Mouse (Mus musculus): ENCODE results near the gene Obsl1. TPM values are rescaled to one million over a fixed set of nuclear protein-coding genes. Genes with fewer than 3 reads are reported as not detected.

The Obsl1 gene
- total RNA-seq, 2 experiments from 2014 or later: 35.1 to 39.4 TPM

DNA sequence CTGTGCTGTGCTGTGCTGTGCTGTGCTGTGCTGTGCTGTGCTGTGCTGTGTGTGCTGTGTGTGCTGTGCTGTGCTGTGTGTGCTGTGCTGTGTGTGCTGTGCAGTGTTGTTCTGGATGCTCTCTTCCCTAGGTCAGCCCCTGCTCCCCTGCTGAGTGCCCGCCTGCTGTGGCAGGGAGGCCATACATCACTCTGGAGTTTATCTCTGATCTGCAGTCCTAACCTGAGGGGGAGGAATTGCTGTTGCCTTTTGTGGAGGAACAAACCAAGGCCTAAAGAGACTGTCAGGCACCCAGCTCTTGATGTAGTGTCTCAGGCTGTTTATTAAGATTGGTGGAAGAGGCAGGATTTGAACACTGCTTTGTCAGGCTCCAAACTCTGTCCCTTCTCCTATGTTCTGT, 43.6 kb downstream of the Obsl1 start:
- intact Hi-C loops (cut with DNase I): no loop called here

DNA sequence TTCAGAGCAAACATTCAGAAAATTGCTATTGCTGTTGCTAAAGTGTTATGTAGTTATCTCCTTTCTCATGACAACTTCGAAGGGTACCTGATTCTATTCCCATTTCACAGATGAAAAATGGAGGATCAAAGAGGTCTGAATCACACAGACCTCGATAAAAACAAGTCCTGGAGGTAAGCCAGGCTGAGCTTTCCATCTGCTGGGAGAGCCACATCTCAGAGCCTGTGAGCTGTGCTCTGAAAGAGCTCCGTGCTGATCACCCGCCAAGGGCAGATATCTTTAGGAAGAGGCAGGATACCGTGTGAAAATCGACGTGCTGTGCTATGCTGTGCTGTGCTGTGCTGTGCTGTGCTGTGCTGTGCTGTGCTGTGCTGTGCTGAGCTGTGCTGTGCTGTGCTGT, 46.0 kb downstream of the Obsl1 start:
- intact Hi-C loops (cut with DNase I): no loop called here
- no peak for DNase-seq (ENCODE audit: extremely low spot score in 1 of 2, low spot score in 2 of 2)

More for the DNA sequence above, 43.6 kb downstream of the Obsl1 start:
- DNase-seq (ENCODE audit: extremely low spot score in 1 of 2, low spot score in 2 of 2): no peak

DNA sequence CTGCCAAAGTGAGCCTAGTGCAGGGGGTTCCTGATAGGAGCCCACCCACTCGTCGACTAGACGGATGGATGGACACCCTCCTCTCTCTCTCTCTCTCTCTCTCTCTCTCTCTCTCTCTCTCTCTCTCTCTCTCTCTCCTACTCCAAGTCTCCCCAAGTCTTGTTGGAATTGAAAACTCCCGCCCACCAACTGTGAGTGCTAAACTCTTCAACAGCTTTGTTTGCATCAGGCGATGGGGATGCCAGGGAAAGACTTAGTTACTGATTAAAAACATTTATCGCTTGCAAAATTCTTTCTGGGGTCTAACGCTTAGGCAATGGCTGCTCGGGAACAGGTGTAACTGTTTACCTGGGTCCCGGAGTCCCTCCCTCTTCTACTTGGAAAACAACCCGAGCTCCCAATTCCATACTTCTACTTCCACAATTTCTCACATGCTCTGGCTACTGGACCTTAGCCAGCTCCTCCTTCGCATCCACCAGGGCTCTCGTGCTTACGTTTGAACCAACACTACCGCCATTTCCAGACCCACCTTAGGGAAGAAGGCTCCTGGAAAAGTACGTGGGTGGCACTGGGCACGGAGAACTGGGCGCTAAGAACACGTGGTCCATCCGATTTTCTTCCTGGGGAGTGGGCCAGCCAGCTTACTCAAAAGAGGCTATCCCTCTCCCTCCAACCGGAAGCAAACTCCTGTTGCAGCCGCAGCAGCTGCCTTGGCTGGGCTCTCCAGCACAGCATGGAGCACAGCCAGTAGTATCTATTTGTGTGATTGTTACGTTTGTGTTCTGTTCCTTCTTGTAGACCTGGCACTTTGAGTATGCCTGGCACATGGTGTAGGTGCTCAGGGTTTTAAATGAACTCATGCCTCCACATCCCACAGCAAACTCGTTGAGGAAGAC, 47.2 kb downstream of the Obsl1 start:
- DNase-seq (ENCODE audit: extremely low spot score in 1 of 2, low spot score in 2 of 2): peak; percentile 62 to 67

DNA sequence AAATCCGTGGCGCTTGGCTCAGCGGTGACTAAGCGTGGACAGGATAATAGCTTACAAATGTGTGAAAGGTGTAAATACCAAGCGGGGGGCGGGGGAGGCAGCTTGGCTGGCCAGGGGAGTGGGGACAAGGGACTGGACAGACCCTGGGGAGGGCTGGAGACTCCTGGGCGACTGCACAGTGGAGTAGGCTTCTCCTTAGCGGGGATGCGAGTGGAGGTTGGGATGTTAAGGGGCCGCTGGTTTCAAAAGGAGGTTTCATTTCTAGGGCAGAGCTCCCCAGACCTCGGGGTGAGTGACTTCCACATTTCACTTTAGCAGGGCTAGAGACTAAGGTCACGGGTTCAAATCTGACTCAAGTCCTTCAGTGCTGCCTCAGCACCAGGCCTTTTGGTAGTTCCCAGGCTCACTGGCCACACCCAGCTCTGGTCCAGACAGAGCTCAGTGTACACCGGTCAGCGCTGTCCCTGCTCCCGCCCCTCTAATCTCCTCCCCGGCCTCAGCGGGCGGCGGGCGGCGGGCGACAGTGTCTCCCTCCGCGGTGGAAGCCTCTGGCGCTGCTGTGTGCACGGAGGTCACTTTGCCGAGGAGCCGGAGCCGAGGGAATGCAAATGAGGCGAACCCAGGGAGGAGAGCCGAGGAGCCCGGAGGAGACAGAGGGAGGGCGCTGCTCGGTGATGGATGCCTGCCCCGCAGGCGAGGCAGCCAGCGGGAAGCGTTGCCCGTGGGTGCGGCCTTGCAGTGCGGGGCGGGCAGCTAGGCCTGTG, 48.0 kb downstream of the Obsl1 start:
- peak in 1 of 2 experiments; percentile 63 for DNase-seq (ENCODE audit: extremely low spot score in 1 of 2, low spot score in 2 of 2)
- intact Hi-C loops (cut with DNase I): no loop called here

More for the DNA sequence above, 47.2 kb downstream of the Obsl1 start:
- intact Hi-C loops (cut with DNase I): no loop called here

DNA sequence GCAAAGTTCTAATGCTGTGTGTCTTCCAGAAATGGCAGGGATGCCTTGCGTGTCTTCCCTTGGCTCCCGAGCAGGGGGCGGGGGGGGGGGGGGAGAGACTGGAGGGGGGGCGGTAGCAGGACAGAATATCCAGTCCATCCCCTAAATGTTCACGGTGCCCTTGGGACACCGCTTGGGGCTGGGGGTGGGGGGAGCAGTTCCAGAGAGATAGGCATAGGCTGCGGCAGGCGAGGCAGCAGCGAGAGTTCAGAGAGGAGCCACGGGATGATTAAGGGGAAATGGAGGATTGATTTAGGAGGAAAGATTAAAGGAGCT, 48.6 kb downstream of the Obsl1 start:
- intact Hi-C loops (cut with DNase I): no loop called here
- no peak for DNase-seq (ENCODE audit: extremely low spot score in 1 of 2, low spot score in 2 of 2)

DNA sequence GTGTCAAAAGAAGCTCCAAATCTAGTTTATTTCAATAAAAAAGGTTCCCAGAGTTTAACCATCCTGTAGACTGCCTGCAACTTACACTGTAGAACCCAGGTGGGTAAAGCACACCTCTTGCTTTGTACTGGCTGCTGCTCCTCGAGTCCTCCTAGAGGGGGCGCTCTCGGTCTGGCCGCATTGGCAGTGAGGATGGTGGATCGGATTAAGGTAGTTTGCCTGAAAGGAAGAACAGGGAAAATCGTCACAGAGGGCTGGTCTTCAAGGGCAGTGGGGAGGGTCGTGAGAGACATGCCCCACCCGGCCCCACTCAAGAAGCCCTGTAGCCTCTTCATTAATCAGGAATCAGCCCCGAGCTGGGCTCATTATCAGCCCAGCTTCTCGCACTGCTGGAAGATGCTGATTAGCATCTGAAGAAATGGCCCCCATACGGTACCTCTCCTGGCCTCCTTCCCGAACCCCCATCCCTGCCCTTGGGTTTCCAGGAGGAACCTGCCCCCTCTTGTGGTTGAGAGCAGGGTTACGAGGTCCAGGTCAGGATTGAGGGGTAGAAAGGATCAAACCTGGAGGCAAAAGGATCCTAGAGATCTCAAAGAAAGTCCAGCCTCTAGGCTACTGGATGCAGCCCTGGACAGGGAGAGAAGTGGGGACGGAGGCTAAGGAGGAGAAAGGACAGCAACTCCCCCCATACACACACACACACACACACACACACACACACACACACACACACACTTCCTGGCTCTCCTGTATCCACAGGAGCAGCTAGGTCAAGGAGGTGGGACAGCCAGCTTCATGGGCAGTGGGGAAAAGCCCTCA, 49.3 kb downstream of the Obsl1 start:
- DNase-seq (ENCODE audit: extremely low spot score in 1 of 2, low spot score in 2 of 2): no peak
- intact Hi-C loops (cut with DNase I): no loop called here

DNA sequence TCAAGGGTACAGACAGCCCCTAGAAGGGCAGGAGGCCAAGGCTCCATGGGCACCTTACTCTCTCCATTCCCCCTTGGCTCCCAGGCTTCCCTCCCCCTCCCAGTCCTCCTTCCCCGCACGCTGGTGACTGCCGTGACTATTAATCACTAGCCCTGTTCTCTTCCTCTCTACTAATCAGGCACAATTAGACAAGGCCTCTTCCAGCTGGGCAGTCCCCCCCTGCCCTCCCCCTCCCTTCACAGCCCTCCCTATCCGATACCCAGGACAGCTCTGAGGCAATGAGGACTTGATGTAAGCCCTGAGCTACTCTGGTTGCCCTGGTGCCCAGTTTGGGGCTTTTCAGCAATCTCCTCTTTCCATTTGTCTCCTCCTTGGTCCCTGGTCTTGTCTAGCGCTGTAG, 50.3 kb downstream of the Obsl1 start:
- intact Hi-C loops (cut with DNase I): no loop called here
- DNase-seq (ENCODE audit: extremely low spot score in 1 of 2, low spot score in 2 of 2): no peak

DNA sequence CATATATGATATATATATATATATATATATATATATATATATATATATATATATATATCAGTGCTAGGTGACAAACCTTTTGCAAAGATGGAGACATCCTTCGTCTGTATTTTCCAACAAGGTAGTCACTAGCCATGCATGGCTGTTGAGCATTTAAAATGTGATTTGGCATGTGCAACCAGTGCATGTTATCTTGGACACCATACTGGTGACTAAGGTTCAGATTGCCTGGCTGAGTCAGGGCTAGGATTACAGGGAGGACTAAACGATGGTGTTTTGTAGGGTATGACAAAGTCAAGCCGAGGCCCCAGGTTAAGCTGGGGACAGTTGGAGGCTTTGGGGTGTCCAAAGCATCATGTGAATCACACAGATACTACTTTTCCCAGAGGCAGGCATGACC, 50.8 kb downstream of the Obsl1 start:
- intact Hi-C loops (cut with DNase I): no loop called here
- no peak for DNase-seq (ENCODE audit: extremely low spot score in 1 of 2, low spot score in 2 of 2)

DNA sequence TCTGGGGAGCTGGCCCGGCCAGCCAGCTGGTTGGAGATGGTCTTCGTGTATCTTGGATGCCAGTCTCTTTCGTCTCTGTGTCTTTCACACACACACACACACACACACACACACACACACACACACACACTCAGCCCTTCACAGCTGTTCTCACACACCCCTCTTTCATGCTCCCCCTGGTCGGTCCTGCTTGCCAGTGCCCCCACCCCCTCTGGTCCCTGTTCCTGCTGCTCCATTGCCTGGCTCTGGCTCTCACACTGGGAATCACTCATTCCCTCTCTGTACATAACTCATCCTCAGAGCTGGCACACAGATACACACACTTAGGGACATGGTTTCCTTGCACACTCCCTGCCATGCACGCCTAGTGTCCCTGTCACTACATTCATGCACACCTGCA, 54.4 kb downstream of the Obsl1 start:
- intact Hi-C loops (cut with DNase I): no loop called here
- DNase-seq (ENCODE audit: extremely low spot score in 1 of 2, low spot score in 2 of 2): peak in 1 of 2 experiments; percentile 53

DNA sequence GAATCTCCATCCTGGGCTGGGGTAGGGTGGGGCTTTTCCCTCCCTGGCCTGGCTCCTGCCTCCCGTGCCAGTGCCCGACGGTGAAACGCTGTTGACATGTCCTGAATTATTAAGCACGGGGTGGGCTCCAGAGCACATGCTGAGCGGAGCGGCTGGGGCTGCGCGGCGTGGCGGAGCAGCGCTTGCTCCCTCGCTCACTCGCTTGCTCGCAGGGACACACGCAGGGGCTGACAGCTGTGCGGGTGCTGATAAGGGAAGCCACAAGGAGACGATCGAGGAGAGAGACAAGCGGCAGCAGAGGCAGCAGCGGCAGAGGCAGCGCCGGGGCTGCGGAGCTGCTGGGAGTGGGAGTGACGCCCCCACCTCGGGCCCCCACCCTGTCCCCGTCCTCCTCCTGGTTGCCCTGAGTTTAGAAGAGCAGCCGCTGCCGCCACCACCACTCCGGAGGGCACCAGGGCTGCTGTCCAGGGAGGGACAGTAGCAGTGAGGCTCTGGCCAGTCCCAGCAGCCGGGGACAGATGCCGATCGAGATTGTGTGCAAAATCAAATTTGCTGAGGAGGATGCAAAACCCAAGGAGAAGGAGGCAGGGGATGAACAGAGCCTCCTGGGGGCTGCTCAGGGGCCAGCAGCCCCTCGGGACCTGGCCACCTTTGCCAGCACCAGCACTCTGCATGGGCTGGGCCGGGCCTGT, 55.8 kb downstream of the Obsl1 start, which contains the start of gene Asic4:
Gene Asic4 (plus strand): TSS at position 123 of the 692 bp plus-strand sequence.
- peak in 1 of 2 experiments; percentile 45 for DNase-seq (ENCODE audit: extremely low spot score in 1 of 2, low spot score in 2 of 2)
- intact Hi-C loops (cut with DNase I): no loop called here

DNA sequence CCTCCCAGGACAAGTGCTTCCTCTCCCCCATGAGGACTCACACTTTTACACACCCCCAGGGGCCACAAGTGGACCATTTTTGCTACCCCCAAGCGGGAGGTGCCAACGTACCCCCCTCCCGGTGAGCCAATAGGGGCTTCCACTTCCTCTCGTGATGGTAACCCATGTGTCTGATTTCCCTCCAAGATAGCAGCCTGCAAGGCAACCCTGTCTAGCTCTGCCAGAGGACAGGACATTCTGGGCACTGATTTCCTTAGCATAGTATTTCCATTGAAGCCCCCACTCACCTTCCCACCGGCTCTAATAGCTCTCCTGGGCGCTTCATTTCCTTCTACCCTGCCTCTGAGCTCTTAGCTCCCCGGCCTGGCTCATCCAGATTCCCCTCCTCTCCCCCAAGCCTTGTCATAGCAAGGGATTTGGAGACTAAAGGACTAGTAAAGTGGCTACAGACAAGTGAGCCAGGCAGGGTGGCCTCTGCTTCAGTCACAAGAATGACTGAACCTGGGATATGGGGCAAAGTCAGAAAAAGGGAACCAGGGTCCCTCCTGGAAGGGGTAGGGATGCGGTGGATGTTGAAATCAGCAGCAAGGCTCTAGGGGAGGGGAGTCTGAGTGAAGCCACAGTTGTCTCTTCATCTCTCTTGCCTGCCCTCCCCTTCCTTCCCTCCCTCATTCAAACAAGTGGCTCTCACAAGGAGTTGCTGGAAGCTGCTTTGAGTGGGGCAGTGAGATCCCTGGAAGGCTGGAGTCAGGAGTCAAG, 56.7 kb downstream of the Obsl1 start:
- intact Hi-C loops (cut with DNase I): no loop called here
- DNase-seq (ENCODE audit: extremely low spot score in 1 of 2, low spot score in 2 of 2): no peak

DNA sequence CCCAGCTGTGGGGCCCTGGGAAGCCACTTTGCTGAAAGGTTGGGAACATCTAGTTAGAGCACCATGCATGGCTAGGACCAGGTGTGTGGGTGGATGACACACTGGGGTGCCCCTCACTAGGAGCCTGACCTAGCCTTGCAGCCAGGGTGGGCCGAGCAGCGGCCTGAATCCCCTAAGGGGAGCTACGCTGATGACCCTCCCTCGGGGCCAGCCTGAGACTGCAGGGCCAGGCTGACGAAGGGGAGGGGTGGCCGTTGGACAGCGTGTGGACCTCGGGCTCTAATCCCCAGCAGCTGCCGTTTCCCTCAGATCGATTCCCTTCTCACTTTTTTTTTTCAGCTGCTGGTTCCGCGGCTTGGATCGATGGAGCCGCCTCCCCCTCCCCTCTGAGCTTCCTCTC, 57.3 kb downstream of the Obsl1 start:
- intact Hi-C loops (cut with DNase I): no loop called here
- peak in 1 of 2 experiments; percentile 36 for DNase-seq (ENCODE audit: extremely low spot score in 1 of 2, low spot score in 2 of 2)

DNA sequence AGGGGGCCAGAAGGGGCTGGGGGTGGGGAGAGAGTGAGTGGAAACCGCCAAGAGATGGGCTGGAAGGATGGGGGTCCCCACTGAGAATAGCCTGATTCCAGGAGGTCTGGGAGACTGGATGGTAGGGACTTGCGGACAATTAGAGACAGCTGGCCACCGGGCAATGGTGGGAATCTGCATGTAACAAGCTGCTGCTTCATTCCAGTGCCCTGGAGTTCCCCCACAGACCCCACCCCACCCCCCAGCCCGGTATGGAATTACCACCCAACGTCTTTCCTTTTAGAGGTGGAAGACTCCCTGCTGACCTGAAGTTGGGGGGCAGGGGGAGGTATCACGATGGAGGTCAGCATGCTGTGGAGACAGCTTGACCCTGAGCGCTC, 58.2 kb downstream of the Obsl1 start:
- intact Hi-C loops (cut with DNase I): no loop called here

DNA sequence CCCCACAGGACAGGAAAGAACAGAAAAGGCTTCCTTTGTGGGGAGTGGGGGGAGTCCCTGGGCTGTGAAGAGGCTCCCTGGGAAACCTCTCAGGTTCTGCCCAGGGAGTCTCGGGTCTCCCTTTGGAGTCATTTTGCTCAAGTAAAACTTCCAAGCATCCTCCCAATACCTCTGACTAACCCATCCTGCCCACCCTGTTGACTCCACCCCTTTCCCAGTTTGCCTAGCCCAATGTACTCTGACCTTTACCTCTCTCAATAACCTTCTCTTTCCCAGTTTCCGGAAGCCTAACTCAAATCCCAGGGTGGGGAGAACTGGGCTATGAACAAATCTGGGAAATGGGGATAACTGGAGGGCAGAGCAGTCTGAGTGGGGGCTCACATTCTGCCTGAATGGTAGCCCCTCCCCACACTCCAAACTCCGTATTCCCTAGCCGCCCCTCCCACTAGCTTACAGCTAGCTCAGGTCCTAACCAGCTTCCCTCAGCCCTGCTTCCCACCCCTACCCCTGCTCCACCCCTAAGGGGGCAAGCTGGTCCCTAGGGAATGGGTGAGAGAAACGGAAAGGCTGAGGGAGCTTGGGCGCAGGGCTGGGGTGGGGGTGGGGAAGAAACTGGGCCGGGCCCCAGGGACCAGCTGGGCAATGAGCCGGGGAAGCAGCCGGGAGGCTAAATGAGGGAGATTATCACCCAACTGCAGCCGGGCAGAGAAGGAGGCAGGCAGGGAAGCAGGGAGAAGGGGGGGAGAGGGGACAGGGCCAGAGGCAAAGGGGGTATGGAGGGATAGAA, 58.8 kb downstream of the Obsl1 start:
- DNase-seq (ENCODE audit: extremely low spot score in 1 of 2, low spot score in 2 of 2): peak in 1 of 2 experiments; percentile 68
- intact Hi-C loops (cut with DNase I): loop anchor here (2.0 kb wide), 1 partner anchor 19 kb away; no protein-coding TSS in a partner anchor

More for the DNA sequence above, 58.2 kb downstream of the Obsl1 start:
- DNase-seq (ENCODE audit: extremely low spot score in 1 of 2, low spot score in 2 of 2): no peak

DNA sequence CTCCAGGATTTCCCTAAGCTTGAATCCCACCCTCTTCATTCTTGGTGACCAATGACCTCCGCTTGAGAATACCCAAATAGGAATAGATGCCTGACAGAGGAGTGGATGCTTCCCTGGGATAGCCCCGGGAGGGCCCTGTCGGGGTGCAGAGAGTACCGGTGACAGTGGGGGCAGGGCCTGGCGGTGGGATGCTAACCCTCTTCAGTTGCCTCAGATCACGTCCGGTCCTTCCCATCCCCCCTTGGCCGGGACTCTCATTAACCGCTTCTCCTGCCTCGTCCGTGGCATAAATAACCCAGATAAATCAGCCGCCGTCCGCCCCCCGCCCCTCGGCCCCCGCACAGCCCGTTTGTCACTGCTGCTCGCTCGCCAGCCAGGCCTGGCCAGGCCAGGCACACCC, 59.6 kb downstream of the Obsl1 start:
- intact Hi-C loops (cut with DNase I): loop anchor here (2.0 kb wide), 1 partner anchor 20 kb away; no protein-coding TSS in a partner anchor
- peak in 1 of 2 experiments; percentile 60 for DNase-seq (ENCODE audit: extremely low spot score in 1 of 2, low spot score in 2 of 2)

DNA sequence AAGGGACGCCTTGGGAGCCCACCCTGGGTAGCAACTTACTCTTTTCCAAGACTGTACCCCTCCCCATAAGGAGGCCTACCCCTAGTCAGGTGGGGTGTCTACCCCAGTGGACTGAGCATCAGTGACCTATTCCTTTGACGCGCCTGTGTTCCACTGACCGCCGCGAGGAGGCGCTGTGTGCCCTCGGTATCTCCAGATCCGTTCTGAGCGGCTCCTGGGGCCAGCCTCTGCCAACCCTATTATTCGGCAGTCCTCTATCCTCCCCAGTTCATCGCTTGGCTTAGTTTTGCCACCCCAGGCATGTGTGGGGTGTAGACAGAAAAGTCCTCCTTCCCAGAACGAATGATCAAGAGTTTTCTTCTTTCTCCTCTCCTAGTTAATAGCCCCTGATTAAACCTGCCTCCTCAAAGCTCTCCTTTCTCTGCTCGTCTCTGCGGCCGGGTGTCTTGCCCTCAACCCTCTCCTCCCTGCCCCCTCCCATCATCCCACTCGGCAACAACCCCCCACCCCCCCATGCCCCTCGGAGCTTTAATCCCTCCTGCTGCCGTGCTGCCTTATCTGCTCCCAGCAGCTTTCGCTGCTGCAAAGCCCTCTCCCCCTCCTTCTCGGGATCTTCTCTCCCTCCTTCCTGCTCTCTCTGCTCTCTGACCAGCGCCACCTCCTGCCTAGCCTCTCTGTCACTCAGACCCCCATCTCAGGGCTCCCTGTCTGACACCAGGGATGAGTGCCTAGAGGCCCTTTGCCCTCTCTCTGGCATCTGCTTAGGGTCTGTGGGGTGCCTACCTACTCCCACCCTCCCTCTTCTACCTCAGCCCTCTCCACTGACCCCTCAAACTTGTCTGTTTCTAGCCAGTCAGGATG, 60.3 kb downstream of the Obsl1 start:
- peak; percentile 62 to 85 for DNase-seq (ENCODE audit: extremely low spot score in 1 of 2, low spot score in 2 of 2)
- intact Hi-C loops (cut with DNase I): loop anchor here (2.0 kb wide), 1 partner anchor 21 kb away; no protein-coding TSS in a partner anchor

Measured in left cerebral cortex, postnatal 10 days (tissue).